Mouse (Mus musculus) induced T-regulatory cell, adult 2 months (primary cell): Measurements from ENCODE around the gene Olfr780.
"Not testable (repeated sequence)": the region's sequence is repeated elsewhere in the genome, so short reads cannot be mapped to it uniquely, and the experiment has no call there.

Experiments used
- DNase-seq: peaks from one replicate; pipeline ENCODE4 v3.0.0-alpha.2; 2012; ENCODE audit warnings: low read depth

Olfr780 gene

GRCm38 (mm10) chr10:129317817-129318216 lies at the start of gene Olfr780:
TSS of gene Olfr780 (plus strand) at chr10:129318117.
- DNase-seq, result no peak

GRCm38 (mm10) chr10:129271081-129271535 lies 46.8 kb upstream of the Olfr780 start, which contains the start of gene Olfr777:
TSS of gene Olfr777 (minus strand) at chr10:129271485.
- no peak for DNase-seq

DNA sequence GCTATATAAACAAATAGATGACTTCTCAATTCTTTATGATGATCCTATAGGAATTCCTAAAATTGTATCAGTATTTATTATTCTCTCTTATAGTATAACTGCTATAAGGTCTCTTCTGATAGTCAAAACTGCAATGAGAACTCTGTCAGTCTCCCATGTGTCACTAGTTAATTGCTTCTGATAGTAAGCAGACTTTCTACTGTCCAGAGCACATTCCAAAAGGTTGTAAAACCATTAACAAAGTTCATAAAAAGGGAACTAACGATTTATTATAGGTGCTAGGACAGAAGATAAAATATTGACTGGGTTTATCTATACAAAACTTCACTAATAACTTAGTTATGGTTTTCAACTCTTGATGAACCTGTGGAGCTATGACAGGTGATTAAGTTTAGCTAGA lies 4.9 kb upstream of the Olfr780 start:
- not testable (repeated sequence) for DNase-seq

DNA sequence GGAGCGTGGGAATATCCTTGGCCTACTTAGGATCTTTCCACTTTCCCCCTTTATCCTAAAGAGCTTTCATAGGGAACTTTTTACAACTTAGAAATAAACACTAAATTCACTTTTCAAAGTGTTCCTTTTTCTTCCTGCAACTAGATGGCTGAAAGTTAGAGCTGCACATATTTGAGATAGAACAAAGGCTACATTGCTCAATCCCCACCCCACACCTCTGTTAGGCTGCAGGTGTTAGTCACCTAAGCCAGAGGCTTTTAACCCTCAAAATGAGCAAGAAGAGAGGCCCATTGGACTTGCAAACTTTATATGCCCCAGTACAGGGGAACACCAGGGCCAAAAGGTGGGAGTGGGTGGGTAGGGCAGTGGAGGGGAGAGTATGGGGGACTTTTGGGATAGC lies 4.4 kb upstream of the Olfr780 start:
- not testable (repeated sequence) for DNase-seq

GRCm38 (mm10) chr10:129328554-129328953 lies 10.6 kb downstream of the Olfr780 start, which contains the start of gene Olfr781:
TSS of gene Olfr781 (plus strand) at chr10:129328854.
- DNase-seq, result no peak

GRCm38 (mm10) chr10:129348550-129348949 lies 30.6 kb downstream of the Olfr780 start, which contains the start of gene Olfr782:
TSS of gene Olfr782 (plus strand) at chr10:129348850.
- DNase-seq, result no peak

GRCm38 (mm10) chr10:129352475-129352874 lies 34.6 kb downstream of the Olfr780 start:
- DNase-seq, result not testable (repeated sequence)

GRCm38 (mm10) chr10:129356496-129356895 lies 38.6 kb downstream of the Olfr780 start:
- not testable (repeated sequence) for DNase-seq

- DNase-seq, result no peak
These were observed 39.4 kb downstream of the Olfr780 start for GRCm38 (mm10) chr10:129357307-129357706.
